Mouse (Mus musculus): ENCODE measurements around the gene Fam168a. TPM values are rescaled to one million over a fixed set of nuclear protein-coding genes. Genes with fewer than 3 reads are reported as not detected.

Fam168a gene
- total and polyA plus RNA-seq, 3 experiments: 3.1 to 19.2 TPM; not detected in 1

DNA sequence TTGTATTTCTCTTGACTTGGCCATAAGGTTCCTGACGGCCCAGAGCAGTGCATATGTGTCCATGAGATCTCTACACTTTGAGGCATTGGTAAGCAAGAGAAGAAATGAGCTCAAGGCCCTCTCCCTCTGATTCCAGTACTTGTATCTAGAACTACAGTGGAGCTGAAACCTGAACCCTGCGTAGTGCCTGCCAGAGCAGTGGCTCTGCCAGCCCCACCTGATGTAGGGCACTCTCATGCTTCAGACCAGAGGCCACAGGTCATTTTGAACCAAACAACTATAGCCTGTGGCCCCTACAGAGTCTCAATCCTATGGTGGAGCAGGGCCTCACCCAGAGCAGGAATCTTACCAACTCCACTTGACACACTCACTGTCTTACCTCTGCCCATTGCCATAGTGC lies 143.1 kb downstream of the Fam168a start:
- peaks cover 5 to 25% of the 10 kb centered on the region in 2 experiments for H3K36me3 ChIP-seq (ENCODE audit: control insufficient read depth in 1 of 2, insufficient read depth in 2 of 2, low read length in 2 of 2)
- H3K27ac ChIP-seq (ENCODE audit: control insufficient read depth, low read depth, low read length): no peak overlapping the region
- no peak overlapping the region for H3K4me3 ChIP-seq (ENCODE audit: control insufficient read depth in 1 of 2, insufficient read depth in 1 of 2, low read depth in 2 of 2, low read length in 2 of 2)
- H3K9ac ChIP-seq (ENCODE audit: control insufficient read depth, low read depth, low read length, poor library complexity, severe bottlenecking): no peak overlapping the region
- TF ChIP-seq USF2 (IDR thresholded peaks at IDR 0.05; ENCODE audit: borderline replicate concordance in 1 of 2, insufficient read depth in 1 of 2, low read depth in 1 of 2, low read length in 2 of 2) (no peak), E2F4 (IDR thresholded peaks at IDR 0.05; ENCODE audit: borderline replicate concordance, low read depth, low read length) (no peak), RCOR1 (IDR thresholded peaks at IDR 0.05; ENCODE audit: low read depth, low read length) (no peak), USF1 (IDR thresholded peaks at IDR 0.05; ENCODE audit: low read depth, low read length) (no peak), UBTF (IDR thresholded peaks at IDR 0.05; ENCODE audit: borderline replicate concordance, insufficient read depth, low read depth, low read length) (no peak), NELFE (IDR thresholded peaks at IDR 0.05; ENCODE audit: low read depth, low read length) (no peak), ZNF384 (IDR thresholded peaks at IDR 0.05; ENCODE audit: low read depth, low read length) (no peak), CTCF (IDR thresholded peaks at IDR 0.05 in 2 of 3, conservative IDR thresholded peaks at IDR 0.05 in 1 of 3; ENCODE audit: control insufficient read depth in 1 of 3, insufficient read depth in 1 of 3, low read depth in 2 of 3, low read length in 3 of 3, poor library complexity in 1 of 3, severe bottlenecking in 1 of 3) (no peak), ZKSCAN1 (IDR thresholded peaks at IDR 0.05; ENCODE audit: low read depth, low read length) (no peak), ZC3H11A (IDR thresholded peaks at IDR 0.05; ENCODE audit: low read depth, low read length) (no peak), ETS1 (IDR thresholded peaks at IDR 0.05; ENCODE audit: low read depth, low read length) (no peak), POLR2AphosphoS2 (IDR thresholded peaks at IDR 0.05; ENCODE audit: low read length) (no peak), CHD1 (IDR thresholded peaks at IDR 0.05; ENCODE audit: low read depth, low read length) (no peak), SIN3A (IDR thresholded peaks at IDR 0.05; ENCODE audit: low read length) (no peak), MEF2A (IDR thresholded peaks at IDR 0.05; ENCODE audit: extremely low read depth, insufficient replicate concordance, low read depth, low read length, poor library complexity, severe bottlenecking) (no peak), GABPA (IDR thresholded peaks at IDR 0.05; ENCODE audit: low read depth, low read length) (no peak), MAFK (IDR thresholded peaks at IDR 0.05; ENCODE audit: borderline replicate concordance, low read depth, low read length) (no peak), JUND (IDR thresholded peaks at IDR 0.05; ENCODE audit: low read depth, low read length) (no peak)
- DNase-seq (ENCODE audit: low read depth, low spot score): no peak
- no peaks in the 10 kb centered on the region for H3K27me3 ChIP-seq (ENCODE audit: control insufficient read depth in 1 of 2, insufficient read depth in 2 of 2, low read length in 2 of 2)
- peaks cover 22 to 28% of the 10 kb centered on the region in 2 experiments for H3K4me1 ChIP-seq (ENCODE audit: control insufficient read depth in 1 of 2, insufficient read depth in 2 of 2, low read length in 2 of 2)
- H3K9me3 ChIP-seq (replicated peaks; ENCODE audit: insufficient read depth, low read length): no peaks in the 10 kb centered on the region
- H3K79me2 ChIP-seq (ENCODE audit: control insufficient read depth, insufficient read depth, low read length, poor library complexity): peaks cover 5% of the 10 kb centered on the region; the same call in 1 of the 2 replicates

GRCm38 (mm10) chr7:100851481-100852356 lies 145.3 kb downstream of the Fam168a start:
- TF ChIP-seq GATA1 (IDR thresholded peaks at IDR 0.05; ENCODE audit: low read depth, low read length) (no peak), RCOR1 (IDR thresholded peaks at IDR 0.05; ENCODE audit: low read depth, low read length) (no peak), MAFK (IDR thresholded peaks at IDR 0.05; ENCODE audit: borderline replicate concordance, low read depth, low read length) (no peak), POLR2AphosphoS5 (IDR thresholded peaks at IDR 0.05; ENCODE audit: borderline replicate concordance, low read depth, low read length) (no peak), ZC3H11A (IDR thresholded peaks at IDR 0.05; ENCODE audit: low read depth, low read length) (no peak), MYB (IDR thresholded peaks at IDR 0.05; ENCODE audit: low read depth, low read length) (no peak), E2F4 (IDR thresholded peaks at IDR 0.05; ENCODE audit: borderline replicate concordance, low read depth, low read length) (no peak), ELF1 (IDR thresholded peaks at IDR 0.05; ENCODE audit: low read depth, low read length) (no peak)
- no peak for DNase-seq (ENCODE audit: low read depth, low spot score)
- Histone ChIP-seq H3K27me3 (ENCODE audit: control insufficient read depth in 1 of 2, insufficient read depth in 2 of 2, low read length in 2 of 2) (no peaks in the 10 kb centered on the region), H3K27ac (ENCODE audit: control insufficient read depth, low read depth, low read length) (no peak overlapping the region), H3K9ac (ENCODE audit: control insufficient read depth, low read depth, low read length, poor library complexity, severe bottlenecking) (no peak overlapping the region), H3K36me3 (ENCODE audit: control insufficient read depth in 1 of 2, insufficient read depth in 2 of 2, low read length in 2 of 2) (peaks cover 5 to 21% of the 10 kb centered on the region in 2 experiments), H3K79me2 (ENCODE audit: control insufficient read depth, insufficient read depth, low read length, poor library complexity) (peaks cover 14% of the 10 kb centered on the region), H3K4me1 (ENCODE audit: control insufficient read depth in 1 of 2, insufficient read depth in 2 of 2, low read length in 2 of 2) (peaks cover 12 to 26% of the 10 kb centered on the region in 2 experiments), H3K4me3 (ENCODE audit: control insufficient read depth in 1 of 2, insufficient read depth in 1 of 2, low read depth in 2 of 2, low read length in 2 of 2) (no peak overlapping the region), H3K9me3 (replicated peaks; ENCODE audit: insufficient read depth, low read length) (no peaks in the 10 kb centered on the region)
